Mouse (Mus musculus): ENCODE data around the gene Zfp950. TPM values are rescaled to one million over a fixed set of nuclear protein-coding genes. Genes with fewer than 3 reads are reported as not detected.
A peak's percentile ranks its signal among the peaks of the same experiment; 100 is the strongest.

The Zfp950 gene
- polyA plus RNA-seq, 1 experiment from 2014 or later: 45.0 TPM

DNA sequence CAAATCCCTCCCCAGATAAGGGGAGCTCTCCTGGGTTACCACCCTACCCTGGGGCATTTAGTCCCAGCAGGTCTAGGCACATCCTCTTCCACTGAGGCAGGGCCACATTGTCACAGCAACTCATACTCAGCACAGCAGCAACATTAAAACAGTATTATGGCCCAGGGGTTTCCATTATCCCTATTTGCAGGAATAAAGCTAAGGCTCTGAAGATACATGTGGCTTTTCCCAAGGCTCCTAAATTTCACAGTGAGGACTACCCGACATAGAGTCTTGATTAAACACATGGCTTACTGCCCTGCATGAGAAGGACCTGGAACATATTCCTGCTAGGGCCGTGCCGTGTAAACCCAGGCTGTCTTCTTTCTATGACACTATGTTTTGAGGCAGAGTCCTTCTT, 51.6 kb downstream of the Zfp950 start:
- Histone ChIP-seq H3K9ac (replicated peaks) (no peak overlapping the region), H3K4me3 (no peak overlapping the region), H3K27ac (replicated peaks) (no peak overlapping the region), H3K4me2 (replicated peaks) (no peak overlapping the region), H3K9me3 (no peaks in the 10 kb centered on the region), H3K36me3 (0 out of 2 replicates have a peak, but pooled peaks cover 3% of the 10 kb centered on the region), H3K4me1 (no peaks in the 10 kb centered on the region), H3K27me3 (no peaks in the 10 kb centered on the region)
- 89% methylated on average over 3 of the region's 3 CpGs for WGBS
- no peak for ATAC-seq (replicated peaks)

DNA sequence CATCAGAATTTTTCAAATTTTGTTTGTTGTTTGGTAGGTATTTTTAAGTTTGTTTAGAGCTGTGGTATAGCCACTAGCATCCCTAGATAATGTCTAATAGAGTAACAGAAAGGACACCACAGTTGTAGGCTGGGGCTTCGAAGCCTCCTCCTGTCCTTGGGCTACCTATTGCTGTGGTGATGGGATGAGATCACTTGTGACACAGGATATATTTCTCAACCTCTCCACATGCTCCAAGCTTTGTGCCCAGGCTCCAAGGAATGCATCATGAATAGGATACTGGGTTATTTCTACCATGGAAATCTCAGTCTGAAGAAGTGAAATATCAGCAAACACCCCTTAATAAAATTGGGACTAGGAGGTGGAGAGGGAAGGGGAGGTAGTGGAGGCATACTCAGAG, 52.9 kb downstream of the Zfp950 start:
- Histone ChIP-seq H3K9ac (replicated peaks) (no peak overlapping the region), H3K4me2 (replicated peaks) (no peak overlapping the region), H3K27ac (replicated peaks) (no peak overlapping the region), H3K9me3 (no peaks in the 10 kb centered on the region), H3K36me3 (0 out of 2 replicates have a peak, but pooled peaks cover 3% of the 10 kb centered on the region), H3K4me3 (no peak overlapping the region), H3K4me1 (no peaks in the 10 kb centered on the region), H3K27me3 (no peaks in the 10 kb centered on the region)
- 100% methylated on average over 1 of the region's 1 CpGs for WGBS
- ATAC-seq (replicated peaks): no peak

DNA sequence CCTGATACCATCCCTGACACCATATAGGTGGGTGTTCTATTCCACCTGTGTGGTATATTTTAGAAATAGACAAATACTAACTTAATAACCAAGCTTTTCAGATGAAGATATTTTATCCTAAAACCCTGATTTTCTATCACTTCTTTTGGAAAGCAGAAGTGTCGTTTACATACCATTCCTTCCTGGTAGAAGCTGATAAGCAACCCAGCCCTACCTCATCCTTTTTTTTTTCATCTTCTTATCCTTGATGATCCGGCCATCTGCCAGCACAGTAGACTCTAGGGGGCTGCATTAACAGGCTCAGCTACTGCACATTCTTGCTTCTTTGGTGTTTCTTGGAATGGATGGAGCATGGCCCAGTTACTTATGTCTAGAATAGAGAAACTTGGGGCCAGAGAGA, 55.4 kb downstream of the Zfp950 start:
- H3K9me3 ChIP-seq: no peaks in the 10 kb centered on the region
- H3K27ac ChIP-seq (replicated peaks): no peak overlapping the region
- WGBS: 82% methylated on average over 2 of the region's 2 CpGs
- no peak overlapping the region for H3K9ac ChIP-seq (replicated peaks)
- H3K4me3 ChIP-seq: no peak overlapping the region
- H3K4me2 ChIP-seq (replicated peaks): no peak overlapping the region
- no peaks in the 10 kb centered on the region for H3K27me3 ChIP-seq
- 0 out of 2 replicates have a peak, but pooled peaks cover 3% of the 10 kb centered on the region for H3K36me3 ChIP-seq
- no peak for ATAC-seq (replicated peaks)
- H3K4me1 ChIP-seq: no peaks in the 10 kb centered on the region

DNA sequence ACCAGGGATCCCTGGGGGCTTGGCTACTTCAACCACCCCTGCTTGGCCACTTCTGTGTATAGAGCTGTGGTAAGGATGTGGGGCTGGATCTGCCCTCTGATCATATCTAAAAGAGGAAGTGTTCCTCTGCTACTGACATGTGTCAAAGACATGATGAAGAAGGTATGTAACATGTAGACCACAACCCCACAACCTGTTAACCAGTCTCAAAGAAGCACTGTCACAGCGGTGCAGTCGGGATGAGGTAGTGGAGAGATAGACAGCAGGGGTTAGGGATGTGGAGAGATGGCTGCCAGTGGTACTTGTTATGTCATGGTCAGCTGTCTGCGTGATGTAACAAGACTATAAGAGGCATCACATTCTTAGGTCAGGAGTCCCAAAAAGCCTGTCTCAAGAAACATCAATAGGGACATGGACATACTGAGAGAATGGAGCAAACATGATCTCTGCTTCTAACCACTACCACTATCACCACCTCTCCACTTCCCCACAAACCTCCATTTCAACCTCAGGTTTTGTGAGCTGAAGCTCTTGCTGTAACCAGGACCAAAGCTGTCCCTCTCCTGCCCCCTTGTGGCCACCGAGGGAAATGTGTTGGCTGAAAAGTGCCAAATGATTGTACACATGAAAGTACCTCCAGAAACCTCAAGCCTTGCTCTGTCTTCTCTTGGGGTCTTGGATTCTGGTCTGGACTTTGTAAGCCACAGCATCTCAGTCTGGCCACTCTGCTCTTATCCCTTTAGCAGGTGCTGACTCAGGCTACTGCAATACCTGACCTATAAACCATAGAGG, 56.3 kb downstream of the Zfp950 start:
- 57% methylated on average over 4 of the region's 4 CpGs for WGBS
- Histone ChIP-seq H3K9ac (replicated peaks) (no peak overlapping the region), H3K4me1 (no peaks in the 10 kb centered on the region), H3K4me3 (no peak overlapping the region), H3K36me3 (0 out of 2 replicates have a peak, but pooled peaks cover 3% of the 10 kb centered on the region), H3K4me2 (replicated peaks) (no peak overlapping the region), H3K27ac (replicated peaks) (no peak overlapping the region), H3K27me3 (no peaks in the 10 kb centered on the region), H3K9me3 (no peaks in the 10 kb centered on the region)
- ATAC-seq (replicated peaks): peak; percentile 78

DNA sequence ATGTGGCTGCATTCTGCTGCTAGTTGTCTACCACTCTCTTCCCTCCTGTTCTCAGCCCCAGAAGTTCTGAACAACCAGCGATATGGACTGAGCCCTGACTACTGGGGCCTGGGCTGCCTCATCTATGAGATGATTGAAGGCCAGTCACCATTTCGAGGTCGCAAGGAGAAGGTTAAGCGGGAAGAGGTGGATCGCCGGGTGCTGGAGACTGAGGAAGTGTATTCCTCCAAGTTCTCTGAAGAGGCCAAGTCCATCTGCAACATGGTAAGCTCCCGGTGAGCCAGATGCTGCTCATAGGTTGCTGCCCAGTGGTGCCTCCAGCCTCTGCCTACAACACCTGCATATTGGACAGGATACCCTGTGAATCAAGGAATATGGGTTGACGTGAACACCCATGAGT, 57.6 kb downstream of the Zfp950 start:
- H3K4me2 ChIP-seq (replicated peaks): no peak overlapping the region
- H3K9me3 ChIP-seq: no peaks in the 10 kb centered on the region
- H3K27ac ChIP-seq (replicated peaks): no peak overlapping the region
- H3K4me3 ChIP-seq: no peak overlapping the region
- no peak overlapping the region for H3K9ac ChIP-seq (replicated peaks)
- H3K36me3 ChIP-seq: 0 out of 2 replicates have a peak, but pooled peaks cover 3% of the 10 kb centered on the region
- ATAC-seq (replicated peaks): no peak
- 93% methylated on average over 8 of the region's 8 CpGs for WGBS
- no peaks in the 10 kb centered on the region for H3K27me3 ChIP-seq
- H3K4me1 ChIP-seq: no peaks in the 10 kb centered on the region

DNA sequence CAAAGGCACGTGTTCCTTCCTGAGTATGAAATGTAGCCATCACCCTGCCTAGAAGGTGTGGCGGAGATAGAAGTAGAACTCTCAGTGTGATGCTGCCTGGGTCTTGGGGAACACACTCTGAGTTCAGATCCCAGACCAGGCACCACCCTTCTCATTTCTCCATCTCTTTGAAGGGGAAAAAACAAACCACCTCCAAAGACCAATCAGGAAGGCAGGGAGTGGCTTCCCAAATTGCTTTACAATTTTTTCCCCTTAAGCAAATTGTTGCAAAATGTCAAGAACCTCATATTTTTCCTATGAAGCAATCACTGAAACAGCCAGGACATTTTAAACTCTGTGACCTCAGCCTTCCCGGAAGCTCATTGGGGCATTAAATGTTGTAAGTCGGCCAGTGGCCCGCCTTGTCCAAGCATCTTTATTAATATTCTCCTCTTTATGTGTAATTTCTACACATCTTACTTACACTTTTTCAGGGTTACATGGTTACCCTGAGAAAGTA, 60.3 kb downstream of the Zfp950 start:
- WGBS: 94% methylated on average over 5 of the region's 5 CpGs

DNA sequence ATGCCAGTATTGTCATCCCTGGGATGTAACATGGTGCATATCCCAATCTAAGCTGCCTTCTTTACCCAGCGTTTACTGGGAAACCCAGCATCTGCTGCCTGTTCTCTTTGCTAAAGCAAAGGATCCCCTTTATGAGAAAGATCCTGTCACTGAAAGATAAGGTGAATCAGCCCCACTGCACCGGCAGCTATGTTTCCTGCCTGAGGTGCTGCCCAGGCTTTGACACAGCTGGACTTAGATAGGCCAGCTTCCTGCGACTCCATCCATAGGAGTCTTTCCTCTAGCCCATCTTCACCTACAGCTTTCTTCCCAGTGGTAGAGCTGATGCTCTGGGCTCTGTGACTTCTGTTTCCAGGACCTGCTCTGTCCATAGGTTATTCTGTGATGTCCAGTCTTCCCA, 62.0 kb downstream of the Zfp950 start:
- Histone ChIP-seq H3K9me3 (no peaks in the 10 kb centered on the region), H3K4me2 (replicated peaks) (no peak overlapping the region), H3K4me1 (no peaks in the 10 kb centered on the region), H3K27ac (replicated peaks) (no peak overlapping the region), H3K4me3 (no peak overlapping the region), H3K9ac (replicated peaks) (no peak overlapping the region), H3K36me3 (no peaks in the 10 kb centered on the region), H3K27me3 (no peaks in the 10 kb centered on the region)
- ATAC-seq (replicated peaks): no peak
- 89% methylated on average over 3 of the region's 3 CpGs for WGBS

More for the DNA sequence above, 60.3 kb downstream of the Zfp950 start:
- Histone ChIP-seq H3K9ac (replicated peaks) (no peak overlapping the region), H3K27ac (replicated peaks) (no peak overlapping the region), H3K4me2 (replicated peaks) (no peak overlapping the region), H3K4me3 (no peak overlapping the region), H3K36me3 (no peaks in the 10 kb centered on the region), H3K4me1 (no peaks in the 10 kb centered on the region), H3K9me3 (no peaks in the 10 kb centered on the region), H3K27me3 (no peaks in the 10 kb centered on the region)
- ATAC-seq (replicated peaks): no peak

DNA sequence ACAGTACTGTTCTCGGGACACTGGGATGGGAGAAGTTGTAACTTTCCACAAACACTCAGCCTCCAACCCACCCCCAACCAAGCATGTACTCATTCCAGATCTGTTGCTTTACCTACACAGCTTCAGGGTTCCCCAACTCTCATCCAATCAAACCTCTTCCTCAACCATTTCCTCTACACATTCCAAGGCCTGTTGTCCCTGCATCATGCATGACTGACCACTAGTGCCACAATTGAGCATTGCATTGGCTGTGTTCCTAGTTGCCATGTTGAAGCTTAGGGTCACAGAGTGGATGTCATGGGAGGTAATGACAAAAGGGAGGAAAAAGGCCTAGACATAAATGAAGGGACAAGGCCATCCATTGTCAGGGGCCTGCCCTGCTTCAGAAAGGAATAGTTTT, 75.6 kb downstream of the Zfp950 start:
- Histone ChIP-seq H3K4me3 (no peak overlapping the region), H3K4me2 (replicated peaks) (no peak overlapping the region), H3K27ac (replicated peaks) (no peak overlapping the region), H3K9me3 (no peaks in the 10 kb centered on the region), H3K4me1 (no peaks in the 10 kb centered on the region), H3K27me3 (no peaks in the 10 kb centered on the region), H3K36me3 (no peaks in the 10 kb centered on the region), H3K9ac (replicated peaks) (no peak overlapping the region)
- WGBS: 100% methylated on average over 1 of the region's 1 CpGs
- ATAC-seq (replicated peaks): no peak

DNA sequence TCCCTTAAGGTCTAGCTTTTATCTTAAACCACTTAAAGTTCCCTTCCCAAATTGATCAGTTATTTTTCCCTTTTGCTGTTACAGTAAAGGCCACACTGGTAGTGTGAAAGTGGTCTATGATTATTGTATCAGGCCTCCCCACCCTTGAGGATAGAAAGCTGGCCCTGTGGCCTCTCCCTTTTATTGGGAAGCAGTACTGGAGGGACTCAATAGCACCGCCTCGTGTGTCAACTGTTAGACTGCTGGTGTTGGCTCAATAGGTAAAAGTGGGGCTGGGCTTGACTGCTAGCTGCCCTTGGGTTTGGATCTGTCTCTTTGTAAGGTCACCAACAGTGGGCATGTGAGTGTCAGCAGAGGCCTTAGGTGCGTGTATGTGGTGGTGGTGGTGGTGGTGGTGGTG, 76.3 kb downstream of the Zfp950 start:
- no peak for ATAC-seq (replicated peaks)
- H3K36me3 ChIP-seq: no peaks in the 10 kb centered on the region
- no peaks in the 10 kb centered on the region for H3K27me3 ChIP-seq
- H3K4me2 ChIP-seq (replicated peaks): no peak overlapping the region
- H3K9me3 ChIP-seq: no peaks in the 10 kb centered on the region
- H3K27ac ChIP-seq (replicated peaks): no peak overlapping the region
- no peak overlapping the region for H3K4me3 ChIP-seq
- H3K4me1 ChIP-seq: no peaks in the 10 kb centered on the region
- H3K9ac ChIP-seq (replicated peaks): no peak overlapping the region
- WGBS: 93% methylated on average over 2 of the region's 3 CpGs

DNA sequence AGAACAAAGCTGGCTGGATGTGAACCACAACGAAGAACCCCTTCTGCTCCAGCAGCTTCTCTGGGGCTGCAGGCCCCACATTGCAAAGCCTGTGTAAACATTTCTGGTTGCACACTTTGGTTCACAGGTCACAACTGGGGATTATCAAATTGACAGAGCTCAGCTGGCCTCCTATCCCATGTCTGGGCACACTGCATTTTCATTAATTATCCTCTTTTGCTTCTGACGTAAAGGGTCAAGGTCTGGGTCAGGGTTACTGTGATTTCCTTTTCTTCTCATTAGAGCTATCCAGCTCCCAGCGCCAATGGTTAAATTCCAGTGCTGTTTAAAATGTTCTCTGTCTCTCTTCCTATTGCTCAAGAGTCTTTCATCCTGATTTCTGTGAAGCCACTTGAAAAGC, 83.1 kb downstream of the Zfp950 start:
- Histone ChIP-seq H3K4me2 (replicated peaks) (no peak overlapping the region), H3K4me3 (no peak overlapping the region), H3K36me3 (no peaks in the 10 kb centered on the region), H3K27ac (replicated peaks) (no peak overlapping the region), H3K27me3 (no peaks in the 10 kb centered on the region), H3K9ac (replicated peaks) (no peak overlapping the region), H3K4me1 (no peaks in the 10 kb centered on the region), H3K9me3 (no peaks in the 10 kb centered on the region)
- 36% methylated on average over 3 of the region's 3 CpGs for WGBS
- no peak for ATAC-seq (replicated peaks)

DNA sequence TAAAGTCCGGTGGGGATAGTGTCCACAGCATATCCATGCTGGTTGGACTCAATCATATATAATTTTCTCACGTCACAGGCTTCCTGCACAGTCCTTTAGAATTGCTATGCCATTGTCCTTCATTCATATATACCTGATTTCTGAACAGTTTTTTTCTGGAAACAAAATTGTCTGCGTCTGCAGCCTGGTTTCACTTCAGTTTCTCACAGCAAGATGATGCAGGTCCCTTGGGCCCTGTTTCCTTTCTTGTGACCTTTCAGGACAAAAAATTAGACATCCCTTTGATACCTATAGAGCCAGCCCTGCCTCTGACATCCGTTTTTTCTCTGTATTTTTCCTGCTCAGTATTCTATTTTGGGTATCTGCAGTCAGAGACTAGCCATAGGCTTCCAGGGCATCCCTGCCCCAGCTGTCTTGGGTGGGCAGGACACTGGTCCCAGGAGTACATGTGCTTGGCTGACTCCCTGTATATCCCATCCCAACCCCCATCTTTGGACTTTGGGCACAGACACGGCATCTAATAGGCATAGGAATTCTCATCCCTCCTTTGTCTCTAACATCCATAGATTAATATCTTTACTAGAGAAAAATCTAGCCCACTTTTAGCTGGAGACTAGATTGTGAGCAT, 83.7 kb downstream of the Zfp950 start:
- no peaks in the 10 kb centered on the region for H3K4me1 ChIP-seq
- H3K4me3 ChIP-seq: no peak overlapping the region
- H3K27me3 ChIP-seq: no peaks in the 10 kb centered on the region
- H3K9me3 ChIP-seq: no peaks in the 10 kb centered on the region
- H3K27ac ChIP-seq (replicated peaks): no peak overlapping the region
- 78% methylated on average over 5 of the region's 5 CpGs for WGBS
- H3K4me2 ChIP-seq (replicated peaks): no peak overlapping the region
- H3K36me3 ChIP-seq: no peaks in the 10 kb centered on the region
- H3K9ac ChIP-seq (replicated peaks): no peak overlapping the region
- no peak for ATAC-seq (replicated peaks)

DNA sequence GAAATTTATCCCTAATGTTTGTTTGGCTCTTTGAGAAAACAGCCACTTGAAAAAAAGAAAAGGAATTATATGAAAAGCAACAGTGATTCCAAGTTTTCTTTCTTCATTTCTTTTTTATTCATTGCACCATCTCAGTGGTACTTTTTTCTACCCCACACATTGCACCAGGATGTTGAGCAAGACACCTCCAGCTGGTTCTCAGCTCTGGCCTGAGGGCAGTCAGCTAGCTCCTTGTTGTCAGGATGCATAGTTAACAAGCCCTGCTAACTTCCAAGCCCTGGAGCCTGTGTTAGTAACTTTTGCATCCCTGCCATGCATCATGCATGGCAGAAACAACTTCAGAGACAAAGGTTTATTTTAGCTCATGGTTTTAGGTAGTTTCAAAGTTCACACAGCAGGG, 87.9 kb downstream of the Zfp950 start:
- no peaks in the 10 kb centered on the region for H3K4me1 ChIP-seq

More for the DNA sequence above, 87.9 kb downstream of the Zfp950 start:
- H3K9ac ChIP-seq (replicated peaks): no peak overlapping the region
- ATAC-seq (replicated peaks): no peak
- no peak overlapping the region for H3K4me2 ChIP-seq (replicated peaks)
- no peaks in the 10 kb centered on the region for H3K36me3 ChIP-seq
- no peak overlapping the region for H3K27ac ChIP-seq (replicated peaks)
- no peak overlapping the region for H3K4me3 ChIP-seq
- no peaks in the 10 kb centered on the region for H3K9me3 ChIP-seq
- H3K27me3 ChIP-seq: no peaks in the 10 kb centered on the region
